Mouse (Mus musculus): Measurements from ENCODE around the gene Abat.

DNA sequence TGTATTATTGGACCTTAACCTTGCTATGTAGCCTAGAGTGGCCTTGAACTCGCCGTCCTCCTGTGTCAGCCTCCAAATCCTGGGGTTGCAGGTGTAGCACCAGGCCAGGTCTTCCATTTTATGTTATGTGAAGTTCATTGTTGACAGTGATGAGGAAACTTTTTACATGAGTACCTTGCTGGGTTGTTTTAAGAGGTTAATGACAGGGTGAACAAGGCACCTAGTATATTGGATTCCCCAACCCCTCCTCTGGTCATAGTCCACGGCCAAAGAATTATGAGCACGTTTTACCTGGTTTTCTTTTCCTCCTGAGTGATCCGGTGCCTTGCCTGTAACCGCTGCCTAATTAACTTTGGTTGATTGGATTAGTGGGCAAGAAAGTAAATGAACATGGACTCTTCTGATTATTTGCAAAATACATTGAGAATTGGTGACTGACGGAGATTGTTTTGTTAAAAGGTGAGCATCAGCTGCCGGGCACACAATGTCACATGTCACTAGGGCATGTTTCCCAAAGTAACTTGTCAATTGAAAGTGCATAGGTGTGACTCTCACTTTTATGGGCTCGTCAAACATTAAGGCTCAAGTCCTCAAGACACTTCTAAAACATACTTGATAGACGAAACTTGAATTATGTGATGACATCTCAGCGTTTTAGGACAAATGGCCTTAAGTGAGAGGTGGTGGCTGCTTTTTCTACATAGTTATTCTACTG, 57.8 kb downstream of the Abat start:
- TF ChIP-seq MAFK (IDR thresholded peaks at IDR 0.05; ENCODE audit: insufficient read depth, low read depth, low read length) = no peak
- TF ChIP-seq CHD2 (IDR thresholded peaks at IDR 0.05; ENCODE audit: low read depth, low read length) = no peak
- TF ChIP-seq HCFC1 (IDR thresholded peaks at IDR 0.05; ENCODE audit: borderline replicate concordance, insufficient read depth, low read length) = no peak
- TF ChIP-seq ZC3H11A (IDR thresholded peaks at IDR 0.05; ENCODE audit: borderline replicate concordance, low read depth, low read length) = no peak
- no peak for TF ChIP-seq ZNF384 (IDR thresholded peaks at IDR 0.05; ENCODE audit: low read depth, low read length)
